Mouse (Mus musculus) stomach, embryonic 16.5 days (tissue): ENCODE data around the gene Thada. TPM values are rescaled to one million over a fixed set of nuclear protein-coding genes. Genes with fewer than 3 reads are reported as not detected.
A peak's percentile ranks its signal among the peaks of the same experiment; 100 is the strongest.
"Not testable (repeated sequence)": the region's sequence is repeated elsewhere in the genome, so short reads cannot be mapped to it uniquely, and the experiment has no call there.

Experiments
- ATAC-seq: fragments of 200-750 bp; cut with Nextera tagmentation; 2 replicates; pipeline ENCODE4 v1.8.0; 2017; ENCODE audit warnings: moderate number of reproducible peaks, moderate TSS enrichment; ENCODE audit not compliant: insufficient read depth, low FRiP score
- H3K27ac ChIP-seq: fragments of 300-500 bp; sonication (generic); 2 replicates; pipeline ENCODE4 v1.5.1; 2014; ENCODE audit warnings: low read length
- H3K27me3 ChIP-seq: fragments of 300-500 bp; sonication (generic); 2 replicates; pipeline ENCODE4 v1.6.1; 2014; ENCODE audit warnings: low read length, control low read depth, mixed read lengths; ENCODE audit not compliant: control insufficient read depth, insufficient read depth
- H3K36me3 ChIP-seq: fragments of 300-500 bp; sonication (generic); 2 replicates; pipeline ENCODE4 v1.6.1; 2014; ENCODE audit warnings: low read length; ENCODE audit not compliant: control insufficient read depth, insufficient read depth
- H3K4me1 ChIP-seq: fragments of 300-500 bp; sonication (generic); 2 replicates; pipeline ENCODE4 v1.6.1; 2014; ENCODE audit warnings: low read length, control low read depth, mixed read lengths; ENCODE audit not compliant: control insufficient read depth, insufficient read depth
- H3K4me2 ChIP-seq: fragments of 300-500 bp; sonication (generic); 2 replicates; pipeline ENCODE4 v1.6.1; 2014; ENCODE audit warnings: low read depth, low read length, mixed read lengths
- H3K4me3 ChIP-seq: fragments of 300-500 bp; sonication (generic); replicated peaks from 2 replicates; pipeline ENCODE4 v1.5.1; 2014; ENCODE audit warnings: mild to moderate bottlenecking, low read length
- H3K9ac ChIP-seq: fragments of 300-500 bp; sonication (generic); 2 replicates; pipeline ENCODE4 v1.6.1; 2014; ENCODE audit warnings: low read length
- H3K9me3 ChIP-seq: fragments of 300-500 bp; sonication (generic); replicated peaks from 2 replicates; pipeline ENCODE4 v1.6.1; 2016; ENCODE audit warnings: low read length, control low read depth; ENCODE audit not compliant: control insufficient read depth
- WGBS: fragments of 180-500 bp; shearing (Covaris S2); extraction: QIAGEN DNeasy Blood & Tissue Kit; methylation state at CpG from one replicate; pipeline ENCODE4 v1.1.7; 2014; 5-methylcytosine and 5-hydroxymethylcytosine counted together
- polyA plus RNA-seq: library from polyadenylated mRNA; unstranded; fragments of >200 nt; fragmentation: Nextera tagmentation; extraction: Ambion mirVana; gene quantifications from 2 replicates; pipeline ENCODE4 v1.2.1, GENCODE M21; 2015

Gene Thada
- polyA plus RNA-seq, 1 experiment from 2014 or later: 7.4 TPM

DNA sequence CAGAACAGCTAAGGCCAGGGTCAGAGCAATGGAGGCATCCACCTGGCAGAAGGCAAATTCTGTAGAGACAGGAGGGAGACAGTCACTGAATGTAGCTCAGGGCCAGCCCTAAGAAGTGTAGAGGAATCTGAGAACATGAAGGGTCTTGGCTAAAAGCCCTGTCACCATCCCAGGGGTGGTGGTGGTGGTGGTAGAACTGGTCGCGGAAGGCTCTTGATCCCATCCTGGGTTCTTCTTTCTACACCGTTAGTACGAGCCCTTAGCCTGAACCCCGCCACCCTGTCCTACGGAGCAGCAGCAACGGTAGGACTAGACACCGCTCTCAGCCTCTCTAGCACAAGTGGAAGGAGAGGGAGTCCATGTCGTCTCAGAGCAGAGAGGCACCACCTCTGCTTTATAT, 272.6 kb downstream of the Thada start:
- WGBS: 88% methylated on average over 9 of the region's 9 CpGs
- H3K4me2 ChIP-seq: no peak overlapping the region
- H3K27me3 ChIP-seq: no peaks in the 10 kb centered on the region
- H3K36me3 ChIP-seq: no peaks in the 10 kb centered on the region
- no peak overlapping the region for H3K27ac ChIP-seq
- H3K9ac ChIP-seq: no peak overlapping the region
- no peak for ATAC-seq
- H3K4me3 ChIP-seq: no peak overlapping the region
- peaks cover 26% of the 10 kb centered on the region for H3K4me1 ChIP-seq
- no peaks in the 10 kb centered on the region for H3K9me3 ChIP-seq

DNA sequence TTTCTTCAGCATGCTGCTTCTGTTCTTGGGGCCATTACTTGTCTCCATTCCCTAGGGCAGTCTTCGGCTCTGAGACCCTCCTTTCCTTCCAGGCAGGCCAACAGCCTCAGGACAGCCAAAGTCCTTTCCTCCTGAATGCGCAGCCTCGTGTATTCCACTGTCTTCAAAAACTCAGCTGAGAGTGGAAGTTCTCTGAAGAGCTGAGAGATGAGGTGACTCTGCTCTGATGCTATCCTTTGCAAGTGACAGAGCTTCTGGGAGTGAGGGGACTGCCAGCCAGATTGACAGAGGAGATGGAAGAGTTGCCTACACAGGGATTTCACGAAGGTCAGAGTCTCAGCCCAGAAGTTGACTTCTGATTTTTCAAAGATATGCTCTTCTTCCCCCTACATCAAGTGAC, 274.1 kb downstream of the Thada start:
- H3K36me3 ChIP-seq: no peaks in the 10 kb centered on the region
- ATAC-seq: no peak
- no peak overlapping the region for H3K4me3 ChIP-seq
- H3K27ac ChIP-seq: no peak overlapping the region; the same call in 1 of the 2 replicates
- no peaks in the 10 kb centered on the region for H3K27me3 ChIP-seq
- 87% methylated on average over 4 of the region's 4 CpGs for WGBS
- H3K4me1 ChIP-seq: peaks cover 18% of the 10 kb centered on the region
- H3K9me3 ChIP-seq: no peaks in the 10 kb centered on the region
- H3K9ac ChIP-seq: no peak overlapping the region
- no peak overlapping the region for H3K4me2 ChIP-seq

DNA sequence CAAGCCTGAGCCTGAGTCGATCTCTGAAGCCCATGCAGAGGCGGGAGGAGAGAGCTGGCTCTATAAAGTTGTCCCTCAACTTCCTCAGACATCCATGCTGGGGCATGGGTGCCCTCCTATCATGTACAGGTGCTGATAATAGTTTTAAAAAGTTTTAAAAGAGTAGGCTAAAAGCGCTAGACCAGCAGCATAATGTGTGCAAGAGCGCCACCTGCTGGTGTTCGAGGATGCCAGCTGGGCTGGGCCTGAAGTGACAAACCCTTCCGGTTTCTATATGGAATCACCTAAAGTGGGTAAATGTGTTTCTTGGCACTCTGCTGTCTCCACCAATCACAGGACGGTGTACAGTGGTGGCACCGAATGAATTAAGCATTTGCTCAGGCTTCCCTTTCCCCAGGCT, 275.1 kb downstream of the Thada start:
- H3K36me3 ChIP-seq: no peaks in the 10 kb centered on the region
- no peaks in the 10 kb centered on the region for H3K9me3 ChIP-seq
- no peak overlapping the region for H3K4me2 ChIP-seq
- no peak overlapping the region for H3K4me3 ChIP-seq
- ATAC-seq: no peak
- H3K27ac ChIP-seq: peak overlapping the region; percentile 100; the same call in 1 of the 2 replicates
- no peak overlapping the region for H3K9ac ChIP-seq
- H3K4me1 ChIP-seq: peaks cover 18% of the 10 kb centered on the region
- WGBS: 16% methylated on average over 8 of the region's 8 CpGs
- H3K27me3 ChIP-seq: no peaks in the 10 kb centered on the region

DNA sequence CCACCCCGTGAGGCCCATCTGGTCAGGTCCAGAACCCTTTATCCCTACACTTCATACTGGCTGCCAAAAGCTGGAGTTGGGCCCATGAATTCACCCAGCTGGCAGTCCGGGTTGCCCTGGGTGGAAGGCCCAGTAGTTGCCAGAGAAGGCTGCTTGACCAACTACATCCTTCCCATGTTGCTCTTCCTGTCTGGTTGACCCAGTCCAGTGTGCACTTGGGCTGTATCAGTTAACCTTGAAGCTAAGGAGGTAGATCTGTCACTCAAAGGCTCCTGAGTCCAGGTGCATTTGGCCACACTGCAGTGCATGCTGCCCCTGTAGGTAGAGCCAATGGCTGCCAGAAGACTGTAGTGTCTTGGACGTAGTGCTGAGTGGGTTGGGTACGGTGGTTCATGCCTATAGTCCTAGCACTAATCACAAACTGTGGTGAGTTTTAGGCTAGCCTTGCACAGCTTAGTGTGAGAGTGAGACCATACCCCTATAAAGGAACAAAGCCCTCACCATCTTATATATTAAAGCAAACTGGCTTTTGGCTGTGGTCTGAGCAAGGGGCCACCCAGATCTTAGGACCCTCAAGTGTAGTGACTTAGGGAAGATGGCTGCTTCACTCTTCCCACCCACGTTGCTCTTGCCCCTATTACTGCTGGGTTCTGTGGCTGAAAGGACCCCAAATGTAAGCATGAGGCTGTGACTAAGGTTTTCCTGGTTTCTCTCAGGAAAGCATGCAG, 276.7 kb downstream of the Thada start:
- WGBS: 64% methylated on average over 5 of the region's 5 CpGs
- ATAC-seq: no peak
- H3K36me3 ChIP-seq: no peaks in the 10 kb centered on the region
- peak overlapping the region; percentile 82 for H3K9ac ChIP-seq
- no peaks in the 10 kb centered on the region for H3K27me3 ChIP-seq
- H3K4me2 ChIP-seq: peak overlapping the region; percentile 98
- peak overlapping the region; percentile 64 for H3K4me3 ChIP-seq
- peaks cover 18% of the 10 kb centered on the region for H3K4me1 ChIP-seq
- peak overlapping the region; percentile 100 for H3K27ac ChIP-seq
- no peaks in the 10 kb centered on the region for H3K9me3 ChIP-seq

DNA sequence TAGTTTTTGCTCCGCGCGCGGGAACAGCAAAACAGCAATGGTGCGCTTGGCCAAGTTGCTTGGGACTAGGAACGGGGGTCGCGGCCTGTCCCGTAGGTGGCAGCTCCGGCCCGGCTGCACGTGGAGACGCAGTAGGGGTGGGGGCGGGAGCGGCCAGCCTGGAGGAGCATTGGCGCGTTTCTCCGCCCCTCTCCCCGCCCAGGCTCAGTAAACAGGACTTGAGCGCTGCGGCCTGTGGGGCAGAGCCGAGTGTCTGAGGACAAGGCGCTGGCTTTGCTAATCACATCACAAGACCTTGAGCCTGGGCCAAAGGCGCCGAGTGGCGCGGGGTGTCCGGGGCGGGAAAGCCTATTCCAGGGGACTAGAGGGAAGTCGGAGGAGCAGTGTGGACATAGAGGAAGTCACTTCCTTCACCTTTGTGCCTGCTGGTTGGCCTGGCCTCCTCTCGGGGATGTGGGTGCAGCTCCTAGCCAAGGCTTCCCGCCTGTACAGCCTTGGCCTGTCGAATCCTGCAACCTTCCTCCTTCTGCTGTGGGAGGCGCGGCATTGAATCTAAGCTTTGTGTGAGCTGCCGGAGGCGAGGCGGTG, 277.5 kb downstream of the Thada start:
- H3K4me2 ChIP-seq: peak overlapping the region; percentile 98
- H3K9ac ChIP-seq: peak overlapping the region; percentile 82
- H3K27me3 ChIP-seq: no peaks in the 10 kb centered on the region
- no peaks in the 10 kb centered on the region for H3K36me3 ChIP-seq
- WGBS: under 1% methylated on average over 38 of the region's 38 CpGs
- H3K27ac ChIP-seq: peak overlapping the region; percentile 100
- ATAC-seq: peak; percentile 90
- H3K4me1 ChIP-seq: peaks cover 20% of the 10 kb centered on the region
- H3K4me3 ChIP-seq: peak overlapping the region; percentile 64
- no peaks in the 10 kb centered on the region for H3K9me3 ChIP-seq

DNA sequence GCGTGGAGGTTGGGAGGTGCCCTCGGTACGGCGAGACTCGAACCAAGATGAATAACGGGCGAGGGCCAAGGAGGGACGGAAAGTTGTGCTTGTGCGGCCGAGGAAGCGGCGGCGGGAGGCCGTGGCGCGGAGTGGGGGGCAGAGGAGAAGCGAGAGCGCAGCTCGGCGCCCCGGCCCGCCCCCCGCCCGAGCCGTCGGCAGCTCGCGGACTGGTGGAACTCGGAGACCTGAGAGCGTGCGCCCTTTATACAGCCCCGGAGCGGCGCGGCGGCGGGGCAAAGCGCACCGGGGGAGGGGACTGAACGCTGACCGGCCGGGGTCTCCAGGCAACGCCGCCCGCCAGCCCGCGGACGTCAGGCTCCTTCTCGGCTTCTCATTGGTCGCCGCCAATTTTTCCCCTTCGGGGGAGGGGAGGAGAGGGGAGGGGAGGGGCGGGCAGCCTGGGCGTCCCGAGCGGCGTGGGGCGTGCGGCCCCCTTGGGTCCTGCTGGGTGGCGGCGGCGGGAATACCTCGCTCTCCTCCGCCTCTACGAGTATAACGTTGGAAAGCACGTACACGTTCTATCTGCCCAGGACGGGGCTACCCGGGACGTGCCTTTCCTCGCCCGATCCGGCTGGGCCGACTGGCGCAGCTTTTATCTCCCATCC, 278.2 kb downstream of the Thada start, which contains the start of gene Zfp36l2:
TSS of gene Zfp36l2 (minus strand) at position 221 of the 647 bp plus-strand sequence.
- H3K4me2 ChIP-seq: peak within 1 kb of the TSS; percentile 98
- peak within 1 kb of the TSS; percentile 90 for H3K4me3 ChIP-seq
- under 1% methylated on average over 76 of the region's 76 CpGs for WGBS
- no peaks in the 10 kb centered on the region for H3K36me3 ChIP-seq
- H3K4me1 ChIP-seq: peaks cover 27% of the 10 kb centered on the region
- H3K9ac ChIP-seq: peak within 1 kb of the TSS; percentile 98
- peak; percentile 90 for ATAC-seq
- no peaks in the 10 kb centered on the region for H3K9me3 ChIP-seq
- no peaks in the 10 kb centered on the region for H3K27me3 ChIP-seq
- H3K27ac ChIP-seq: peak within 1 kb of the TSS; percentile 100

DNA sequence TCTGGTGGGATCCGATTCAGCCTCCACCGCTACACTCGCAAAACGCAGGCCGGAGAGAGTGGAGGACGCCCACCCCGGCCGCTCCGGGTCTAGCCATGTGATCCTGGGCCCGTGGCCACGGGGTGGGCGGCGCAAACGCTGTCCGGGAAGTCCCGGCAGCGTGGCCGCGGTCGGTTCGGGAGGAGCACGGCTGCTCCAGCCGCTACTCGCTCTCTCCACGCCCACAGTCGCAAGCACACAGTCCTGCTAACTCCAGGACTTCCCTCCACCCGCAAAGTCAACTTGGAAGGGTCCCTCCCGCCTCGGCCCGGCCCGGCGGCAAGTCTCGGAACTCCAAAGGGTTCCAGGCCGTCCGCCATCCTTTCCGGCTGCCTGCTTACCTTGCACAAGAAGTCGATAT, 278.7 kb downstream of the Thada start:
- Histone ChIP-seq H3K27ac (peak overlapping the region; percentile 100), H3K4me1 (peaks cover 32% of the 10 kb centered on the region), H3K4me2 (peak overlapping the region; percentile 98), H3K9ac (peak overlapping the region; percentile 98), H3K4me3 (peak overlapping the region; percentile 90)
- peak; percentile 30 for ATAC-seq
- H3K9me3 ChIP-seq, H3K36me3 ChIP-seq, H3K27me3 ChIP-seq: not testable (repeated sequence)
- 0% methylated on average over 8 of the region's 37 CpGs for WGBS

DNA sequence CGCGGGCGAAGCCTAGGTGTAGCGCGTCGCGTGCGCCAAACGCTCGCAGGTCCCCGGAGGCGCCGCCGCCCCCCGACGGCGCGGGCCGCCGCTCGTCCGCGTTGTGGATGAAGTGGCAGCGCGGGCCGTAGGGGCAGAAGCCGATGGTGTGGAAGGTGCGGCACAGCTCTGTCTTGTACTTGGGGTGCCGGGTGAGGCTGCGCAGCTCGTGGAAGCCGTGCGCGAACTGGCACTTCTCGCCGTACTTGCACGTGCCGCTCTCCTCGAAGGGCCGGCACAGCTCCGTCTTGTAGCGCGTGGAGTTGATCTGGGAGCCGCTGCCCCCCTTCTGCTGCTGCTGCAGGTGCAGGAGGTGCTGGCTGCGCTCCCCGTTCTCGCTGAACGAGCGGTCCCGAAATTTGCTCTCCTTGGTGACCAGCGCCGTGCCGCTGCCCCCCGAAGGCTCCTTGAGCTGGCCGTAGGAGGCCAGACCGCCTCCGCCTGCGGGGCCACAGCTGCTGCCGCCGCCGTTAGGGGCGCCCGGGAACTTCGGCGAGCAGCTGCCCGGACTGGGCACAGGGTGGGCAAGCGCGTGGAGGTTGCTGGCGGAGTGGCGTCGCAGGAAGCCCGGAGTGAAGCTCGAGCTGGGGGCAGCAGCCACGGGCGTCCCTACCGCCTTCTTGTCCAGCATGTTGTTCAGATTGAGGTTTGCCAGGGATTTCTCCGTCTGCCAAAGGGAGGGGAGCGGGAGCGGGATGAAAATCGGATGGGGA, 279.4 kb downstream of the Thada start:
- H3K9me3 ChIP-seq: no peaks in the 10 kb centered on the region
- peaks cover 39% of the 10 kb centered on the region for H3K4me1 ChIP-seq
- under 1% methylated on average over 79 of the region's 80 CpGs for WGBS
- H3K36me3 ChIP-seq: no peaks in the 10 kb centered on the region
- H3K27ac ChIP-seq: peak overlapping the region; percentile 98
- peak overlapping the region; percentile 90 for H3K4me3 ChIP-seq
- H3K4me2 ChIP-seq: peak overlapping the region; percentile 68
- no peak for ATAC-seq
- H3K27me3 ChIP-seq: no peaks in the 10 kb centered on the region
- H3K9ac ChIP-seq: peak overlapping the region; percentile 98
